Mouse (Mus musculus) neural tube, embryonic 15.5 days (tissue): ENCODE measurements around the gene Ptpn14. TPM values are rescaled to one million over a fixed set of nuclear protein-coding genes. Genes with fewer than 3 reads are reported as not detected.

Source experiments
- ATAC-seq: fragments of 200-750 bp; cut with Nextera tagmentation; 2 replicates; pipeline ENCODE4 v1.8.0; 2017; ENCODE audit warnings: mild to moderate bottlenecking, moderate TSS enrichment, moderate library complexity; ENCODE audit not compliant: low FRiP score
- H3K27ac ChIP-seq: fragments of 300-500 bp; sonication (generic); replicated peaks from 2 replicates; pipeline ENCODE4 v1.5.1; 2015; ENCODE audit warnings: mild to moderate bottlenecking, inconsistent platforms
- H3K27me3 ChIP-seq: fragments of 300-500 bp; sonication (generic); replicated peaks from 2 replicates; pipeline ENCODE4 v1.6.1; 2015; ENCODE audit warnings: inconsistent platforms
- H3K36me3 ChIP-seq: fragments of 300-500 bp; sonication (generic); 2 replicates; pipeline ENCODE4 v1.6.1; 2015; ENCODE audit warnings: inconsistent platforms
- H3K4me1 ChIP-seq: fragments of 300-500 bp; sonication (generic); 2 replicates; pipeline ENCODE4 v1.6.1; 2015; ENCODE audit warnings: inconsistent platforms
- H3K4me2 ChIP-seq: fragments of 300-500 bp; sonication (generic); 2 replicates; pipeline ENCODE4 v1.6.1; 2015; ENCODE audit warnings: inconsistent platforms, mild to moderate bottlenecking, moderate library complexity
- H3K4me3 ChIP-seq: fragments of 300-500 bp; sonication (generic); replicated peaks from 2 replicates; pipeline ENCODE4 v1.5.1; 2015; ENCODE audit warnings: mild to moderate bottlenecking, inconsistent platforms
- H3K9ac ChIP-seq: fragments of 300-500 bp; sonication (generic); replicated peaks from 2 replicates; pipeline ENCODE4 v1.6.1; 2015; ENCODE audit warnings: mild to moderate bottlenecking, inconsistent platforms
- H3K9me3 ChIP-seq: fragments of 300-500 bp; sonication (generic); replicated peaks from 2 replicates; pipeline ENCODE4 v1.6.1; 2016; ENCODE audit warnings: inconsistent platforms
- WGBS: fragments of 180-500 bp; shearing (Covaris S2); methylation state at CpG from one replicate; pipeline ENCODE4 v1.1.7; 2015; ENCODE audit warnings: mixed read lengths; 5-methylcytosine and 5-hydroxymethylcytosine counted together
- polyA plus RNA-seq: library from polyadenylated mRNA; unstranded; fragments of >200 nt; fragmentation: Nextera tagmentation; extraction: Ambion mirVana; gene quantifications from 2 replicates; pipeline ENCODE4 v1.2.1, GENCODE M21; 2015

The Ptpn14 gene
- polyA plus RNA-seq, 1 experiment from 2014 or later = 1.4 TPM

GRCm38 (mm10) chr1:189727346-189727883, 653 bp upstream of the Ptpn14 start:
- peak; percentile 51 for ATAC-seq
- WGBS = 3% methylated on average over 22 of the region's 22 CpGs

GRCm38 (mm10) chr1:189728784-189729115, 682 bp downstream of the Ptpn14 start:
- peak overlapping the region; percentile 42; the same call in 1 of the 2 replicates for H3K27ac ChIP-seq
- no peaks in the 10 kb centered on the region for H3K36me3 ChIP-seq
- H3K27me3 ChIP-seq = peaks cover 44% of the 10 kb centered on the region
- peak overlapping the region; percentile 95 for H3K4me2 ChIP-seq
- H3K4me3 ChIP-seq = peak overlapping the region; percentile 58
- peaks cover 28% of the 10 kb centered on the region for H3K4me1 ChIP-seq
- H3K9ac ChIP-seq = peak overlapping the region; percentile 55
- 0% methylated on average over 15 of the region's 15 CpGs for WGBS
- ATAC-seq = no peak
- H3K9me3 ChIP-seq = no peaks in the 10 kb centered on the region

More at GRCm38 (mm10) chr1:189727346-189727883, 653 bp upstream of the Ptpn14 start:
- no peaks in the 10 kb centered on the region for H3K9me3 ChIP-seq
- peak overlapping the region; percentile 95 for H3K4me2 ChIP-seq
- no peaks in the 10 kb centered on the region for H3K36me3 ChIP-seq
- H3K4me1 ChIP-seq = peaks cover 28% of the 10 kb centered on the region
- peak overlapping the region; percentile 55 for H3K9ac ChIP-seq
- H3K4me3 ChIP-seq = peak overlapping the region; percentile 58
- H3K27me3 ChIP-seq = peaks cover 44% of the 10 kb centered on the region
- peak overlapping the region; percentile 71 for H3K27ac ChIP-seq

- 8% methylated on average over 17 of the region's 17 CpGs for WGBS
- peaks cover 44% of the 10 kb centered on the region for H3K27me3 ChIP-seq
- H3K36me3 ChIP-seq = no peaks in the 10 kb centered on the region
- H3K4me2 ChIP-seq = peak overlapping the region; percentile 95
- no peak overlapping the region for H3K27ac ChIP-seq
- no peaks in the 10 kb centered on the region for H3K9me3 ChIP-seq
- no peak overlapping the region for H3K9ac ChIP-seq
- H3K4me1 ChIP-seq = peaks cover 28% of the 10 kb centered on the region
- ATAC-seq = no peak
- peak overlapping the region; percentile 58 for H3K4me3 ChIP-seq
Measured at GRCm38 (mm10) chr1:189729141-189729815, 1.2 kb downstream of the Ptpn14 start.

GRCm38 (mm10) chr1:189731697-189732096, 3.6 kb downstream of the Ptpn14 start:
- 65% methylated on average over 10 of the region's 10 CpGs for WGBS
- H3K27ac ChIP-seq = no peak overlapping the region; the same call in 1 of the 2 replicates
- H3K27me3 ChIP-seq = peaks cover 35% of the 10 kb centered on the region
- ATAC-seq = no peak
- no peak overlapping the region for H3K9ac ChIP-seq
- no peak overlapping the region for H3K4me3 ChIP-seq
- no peaks in the 10 kb centered on the region for H3K36me3 ChIP-seq
- H3K9me3 ChIP-seq = no peaks in the 10 kb centered on the region
- no peak overlapping the region for H3K4me2 ChIP-seq
- H3K4me1 ChIP-seq = peaks cover 28% of the 10 kb centered on the region

- no peak for ATAC-seq
- Histone ChIP-seq H3K4me2 (no peak overlapping the region), H3K9me3 (no peaks in the 10 kb centered on the region), H3K4me1 (peaks cover 25% of the 10 kb centered on the region), H3K27ac (no peak overlapping the region; the same call in 1 of the 2 replicates), H3K27me3 (peaks cover 31% of the 10 kb centered on the region), H3K9ac (no peak overlapping the region), H3K4me3 (no peak overlapping the region), H3K36me3 (no peaks in the 10 kb centered on the region)
- 77% methylated on average over 8 of the region's 8 CpGs for WGBS
Measured at GRCm38 (mm10) chr1:189732156-189732555, 4.1 kb downstream of the Ptpn14 start.

- 93% methylated on average over 7 of the region's 7 CpGs for WGBS
- no peak overlapping the region for H3K9ac ChIP-seq
- no peaks in the 10 kb centered on the region for H3K27me3 ChIP-seq
- ATAC-seq = no peak
- no peak overlapping the region for H3K4me3 ChIP-seq
- H3K36me3 ChIP-seq = no peaks in the 10 kb centered on the region
- no peak overlapping the region for H3K4me2 ChIP-seq
- no peaks in the 10 kb centered on the region for H3K4me1 ChIP-seq
- no peak overlapping the region for H3K27ac ChIP-seq
- H3K9me3 ChIP-seq = no peaks in the 10 kb centered on the region
Measured at GRCm38 (mm10) chr1:189740075-189740474, 12.0 kb downstream of the Ptpn14 start.

- Histone ChIP-seq H3K9ac (no peak overlapping the region), H3K27me3 (no peaks in the 10 kb centered on the region), H3K27ac (no peak overlapping the region), H3K4me1 (no peaks in the 10 kb centered on the region), H3K36me3 (no peaks in the 10 kb centered on the region), H3K4me2 (no peak overlapping the region), H3K9me3 (no peaks in the 10 kb centered on the region), H3K4me3 (no peak overlapping the region)
- no peak for ATAC-seq
- WGBS = 92% methylated on average over 5 of the region's 5 CpGs
Measured at GRCm38 (mm10) chr1:189742041-189742440, 14.0 kb downstream of the Ptpn14 start.

- no peak for ATAC-seq
- WGBS = 82% methylated on average over 5 of the region's 5 CpGs
- H3K4me2 ChIP-seq = no peak overlapping the region
- no peaks in the 10 kb centered on the region for H3K27me3 ChIP-seq
- H3K4me1 ChIP-seq = no peaks in the 10 kb centered on the region
- H3K9me3 ChIP-seq = no peaks in the 10 kb centered on the region
- H3K27ac ChIP-seq = no peak overlapping the region
- no peak overlapping the region for H3K4me3 ChIP-seq
- no peaks in the 10 kb centered on the region for H3K36me3 ChIP-seq
- no peak overlapping the region for H3K9ac ChIP-seq
Measured at GRCm38 (mm10) chr1:189743136-189743535, 15.1 kb downstream of the Ptpn14 start.

- no peak overlapping the region for H3K4me3 ChIP-seq
- H3K27ac ChIP-seq = no peak overlapping the region
- H3K27me3 ChIP-seq = no peaks in the 10 kb centered on the region
- no peak overlapping the region for H3K9ac ChIP-seq
- WGBS = 71% methylated on average over 4 of the region's 4 CpGs
- no peak overlapping the region for H3K4me2 ChIP-seq
- H3K36me3 ChIP-seq = no peaks in the 10 kb centered on the region
- H3K9me3 ChIP-seq = no peaks in the 10 kb centered on the region
- no peaks in the 10 kb centered on the region for H3K4me1 ChIP-seq
- no peak for ATAC-seq
Measured at GRCm38 (mm10) chr1:189744914-189745710, 17.0 kb downstream of the Ptpn14 start.

GRCm38 (mm10) chr1:189746520-189746919, 18.5 kb downstream of the Ptpn14 start:
- Histone ChIP-seq H3K9me3 (no peaks in the 10 kb centered on the region), H3K27ac (no peak overlapping the region)
- ATAC-seq = no peak

GRCm38 (mm10) chr1:189749789-189750188, 21.7 kb downstream of the Ptpn14 start:
- Histone ChIP-seq H3K9me3 (no peaks in the 10 kb centered on the region), H3K27ac (no peak overlapping the region), H3K4me2 (no peak overlapping the region), H3K27me3 (no peaks in the 10 kb centered on the region), H3K36me3 (no peaks in the 10 kb centered on the region), H3K4me1 (no peaks in the 10 kb centered on the region; the same call in 1 of the 2 replicates), H3K9ac (no peak overlapping the region), H3K4me3 (no peak overlapping the region)
- 98% methylated on average over 4 of the region's 4 CpGs for WGBS
- ATAC-seq = no peak

More at GRCm38 (mm10) chr1:189746520-189746919, 18.5 kb downstream of the Ptpn14 start:
- H3K4me1 ChIP-seq = no peaks in the 10 kb centered on the region
- no peaks in the 10 kb centered on the region for H3K36me3 ChIP-seq
- no peak overlapping the region for H3K9ac ChIP-seq
- H3K27me3 ChIP-seq = no peaks in the 10 kb centered on the region
- WGBS = 73% methylated on average over 4 of the region's 4 CpGs
- no peak overlapping the region for H3K4me3 ChIP-seq
- H3K4me2 ChIP-seq = no peak overlapping the region

- WGBS = 80% methylated on average over 5 of the region's 5 CpGs
- H3K27ac ChIP-seq = no peak overlapping the region
Measured at GRCm38 (mm10) chr1:189750233-189750632, 22.2 kb downstream of the Ptpn14 start.

More at GRCm38 (mm10) chr1:189750233-189750632, 22.2 kb downstream of the Ptpn14 start:
- H3K4me1 ChIP-seq = peaks cover 4% of the 10 kb centered on the region; the same call in 1 of the 2 replicates
- no peak overlapping the region for H3K4me2 ChIP-seq
- ATAC-seq = no peak
- no peaks in the 10 kb centered on the region for H3K36me3 ChIP-seq
- H3K27me3 ChIP-seq = no peaks in the 10 kb centered on the region
- H3K9ac ChIP-seq = no peak overlapping the region
- no peak overlapping the region for H3K4me3 ChIP-seq
- H3K9me3 ChIP-seq = no peaks in the 10 kb centered on the region
